Mouse (Mus musculus) megakaryocyte, adult 5-6 weeks (primary cell): Measurements from ENCODE around the gene Dennd5b. TPM values are rescaled to one million over a fixed set of nuclear protein-coding genes. Genes with fewer than 3 reads are reported as not detected.
"Not testable (repeated sequence)": the region's sequence is repeated elsewhere in the genome, so short reads cannot be mapped to it uniquely, and the experiment has no call there.

ENCODE experiments used
- ATAC-seq: 2 replicates; pipeline ENCODE4 v1.8.0; 2016; ENCODE audit warnings: mild to moderate bottlenecking, inconsistent platforms; ENCODE audit not compliant: poor library complexity, severe bottlenecking
- total RNA-seq, 2 experiments: library from RNA; stranded (forward) in 1 of 2; stranded (reverse) in 1 of 2; fragments of 153-499, 151-499 nt in 1 of 2; fragments of 221-1000, 200-1000 nt in 1 of 2; gene quantifications; 2 replicates each; pipeline versions ENCODE4 v1.2.3 to v1.2.4; 2015 to 2017

Gene Dennd5b
- total RNA-seq (2015) (0.80 and 0.83 TPM in 2 replicates), total RNA-seq (2017) (0.41 and 0.51 TPM in 2 replicates)

- peak; percentile 66 for ATAC-seq
Observed at GRCm38 (mm10) chr6:149101076-149101942, at the start of gene Dennd5b. Gene Dennd5b (minus strand): TSS chr6:149101680.

GRCm38 (mm10) chr6:149148436-149149229, 47.2 kb upstream of the Dennd5b start:
- no peak for ATAC-seq

DNA sequence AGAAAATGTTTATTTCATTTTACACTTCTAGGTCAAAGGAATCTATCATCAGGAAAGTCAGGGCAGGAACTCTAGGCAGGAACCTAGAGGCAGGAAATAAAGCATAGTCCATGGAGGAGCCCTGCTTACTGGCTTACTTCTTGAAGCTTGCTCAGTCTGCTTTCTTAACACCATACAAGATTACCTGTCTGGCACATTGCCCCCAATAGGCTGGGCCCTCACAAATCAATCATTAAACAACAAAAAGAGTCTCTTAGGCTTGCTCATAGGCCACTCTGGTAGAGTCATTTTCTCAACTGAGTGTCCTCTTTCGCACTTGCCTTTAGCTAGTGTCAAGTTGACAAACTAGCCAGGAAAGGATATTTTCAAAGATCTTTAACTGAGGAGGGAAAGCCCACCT, 43.7 kb upstream of the Dennd5b start:
- no peak for ATAC-seq

DNA sequence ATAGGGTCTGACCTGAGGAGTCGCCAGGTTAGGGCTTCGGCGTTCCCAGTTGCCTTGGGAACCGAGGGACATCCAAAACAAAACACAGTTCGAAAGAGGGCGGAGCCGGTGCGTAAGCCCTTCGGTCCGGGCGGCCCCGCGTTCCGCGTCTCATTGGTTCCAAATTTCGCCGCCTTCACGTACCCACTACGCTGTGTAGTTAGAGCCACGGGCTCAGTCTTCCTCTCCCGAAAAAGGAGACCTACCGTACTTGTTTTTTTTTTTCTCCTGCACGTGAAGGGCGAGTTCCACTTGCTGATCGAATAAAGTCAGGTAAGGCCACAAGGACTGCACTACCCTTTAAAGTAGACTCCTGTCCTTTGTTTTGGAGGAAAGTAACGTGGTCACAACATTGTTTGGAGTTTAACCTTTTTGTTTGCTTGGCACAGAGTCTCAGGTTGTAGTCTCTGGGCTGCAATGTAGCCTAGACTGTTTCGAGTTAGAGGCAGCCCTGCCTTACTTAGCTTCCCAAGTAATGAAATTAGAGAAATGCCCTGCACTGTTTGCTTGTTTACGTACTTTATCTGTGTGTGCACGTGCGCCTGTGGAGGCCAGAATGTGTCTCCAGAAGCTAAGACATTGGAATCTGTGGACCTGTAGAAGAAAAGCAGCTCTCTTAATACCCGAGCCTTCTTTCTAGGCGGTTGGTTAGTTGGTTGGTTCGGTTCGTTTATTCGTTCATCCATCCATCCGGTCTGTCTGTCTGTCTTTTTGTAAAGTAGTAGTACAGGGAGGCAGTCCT, 40.1 kb upstream of the Dennd5b start:
- ATAC-seq, result peak; percentile 91

DNA sequence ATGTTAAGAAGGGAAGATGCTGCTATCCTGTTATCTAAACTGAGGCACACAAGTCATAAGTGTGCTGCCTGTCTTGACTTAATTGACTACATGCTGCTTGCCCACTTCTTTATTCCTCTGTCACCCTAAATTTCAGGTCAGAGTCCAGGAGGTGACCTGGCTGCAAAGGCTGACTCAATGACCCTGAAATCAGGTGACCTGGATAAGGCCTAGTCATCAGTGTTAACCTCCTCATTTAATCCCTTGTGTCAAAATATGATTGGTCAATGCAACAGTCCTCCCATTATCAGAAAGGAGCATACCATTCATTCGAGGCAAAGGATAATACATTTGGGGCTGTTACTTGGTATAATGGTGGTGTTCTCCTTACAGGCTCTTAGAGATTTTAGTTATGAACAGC, 38.0 kb upstream of the Dennd5b start, which contains the start of gene Etfbkmt:
Gene Etfbkmt (plus strand): TSS at position 379 of the 400 bp plus-strand sequence.
- no peak for ATAC-seq

GRCm38 (mm10) chr6:149139011-149139410, 37.5 kb upstream of the Dennd5b start:
- peak; percentile 17; the same call in 1 of the 2 replicates for ATAC-seq

DNA sequence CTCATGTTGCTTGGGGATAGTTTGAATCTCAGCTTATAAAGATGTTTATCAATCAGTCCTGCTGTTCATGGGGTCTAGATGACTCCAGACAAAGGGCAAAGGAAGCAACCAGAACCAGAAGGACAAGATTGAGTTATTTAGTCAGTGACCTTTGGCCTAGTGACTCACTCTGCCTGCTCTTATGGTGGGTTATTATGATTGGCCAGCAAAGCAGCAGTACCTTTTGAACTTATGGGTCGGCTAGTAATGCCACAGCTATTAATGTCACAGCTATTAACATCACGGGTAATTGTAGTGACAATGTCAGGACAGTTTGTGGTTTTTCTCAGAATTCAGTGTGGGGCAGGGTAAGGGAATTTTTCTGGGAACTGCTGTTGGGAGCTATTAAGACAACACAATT, 36.5 kb upstream of the Dennd5b start:
- ATAC-seq, result no peak

DNA sequence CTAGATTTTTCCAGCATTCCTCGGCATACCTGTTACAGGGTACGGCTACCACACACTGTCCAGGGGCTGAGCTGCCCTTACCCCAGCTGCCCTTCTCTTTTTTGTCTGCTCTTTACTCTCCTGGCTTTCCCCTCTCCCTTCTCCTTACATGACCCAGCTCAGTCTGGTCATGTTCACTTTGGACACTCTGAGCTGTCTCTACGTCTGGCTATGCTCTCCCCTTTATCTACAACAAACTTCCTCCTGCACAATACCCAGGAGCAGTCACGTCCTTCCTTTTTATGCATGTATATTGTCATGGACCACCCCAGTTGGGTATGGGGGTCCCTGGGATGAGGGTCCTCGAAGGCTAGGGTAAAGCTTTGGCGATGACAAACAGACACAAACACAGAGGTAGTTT, 34.2 kb upstream of the Dennd5b start:
- no peak for ATAC-seq

DNA sequence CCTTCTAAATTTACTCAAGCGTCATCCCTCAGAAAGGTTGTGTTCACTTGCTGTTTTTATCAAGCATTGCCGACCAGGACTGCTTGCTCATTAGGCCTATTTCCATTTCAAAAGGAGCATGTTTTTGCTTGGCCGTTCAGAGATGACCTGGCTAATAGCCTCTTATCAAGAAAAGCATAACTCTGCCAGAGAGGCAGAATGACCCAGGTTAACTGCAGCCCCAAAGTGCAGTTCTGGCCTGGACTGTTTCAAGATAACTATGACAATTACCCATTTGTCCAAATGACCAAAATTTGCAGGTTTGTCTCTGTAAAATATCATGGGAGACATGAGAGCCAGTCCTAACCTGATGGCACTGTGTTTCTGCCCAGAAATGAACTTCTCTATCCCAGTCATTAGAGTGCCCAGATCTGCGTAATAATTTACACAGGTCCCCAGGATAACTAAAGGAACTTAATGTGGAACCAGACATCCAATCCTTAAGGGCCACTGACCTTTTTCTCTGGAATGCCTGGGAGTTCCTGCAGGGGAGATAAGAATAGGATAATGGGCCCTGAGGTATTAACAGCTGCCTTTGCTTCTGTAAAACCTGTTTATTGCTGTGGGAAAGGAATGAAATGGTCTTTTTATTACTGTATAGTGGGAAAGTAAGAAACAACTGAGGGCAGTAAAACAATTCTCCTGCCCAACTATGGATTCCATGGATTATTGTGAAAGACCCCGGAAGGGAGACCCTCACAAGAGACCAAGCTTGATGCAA, 33.1 kb upstream of the Dennd5b start:
- no peak for ATAC-seq

- ATAC-seq, result peak; percentile 99
Observed at GRCm38 (mm10) chr6:149132311-149133077, 31.0 kb upstream of the Dennd5b start.

DNA sequence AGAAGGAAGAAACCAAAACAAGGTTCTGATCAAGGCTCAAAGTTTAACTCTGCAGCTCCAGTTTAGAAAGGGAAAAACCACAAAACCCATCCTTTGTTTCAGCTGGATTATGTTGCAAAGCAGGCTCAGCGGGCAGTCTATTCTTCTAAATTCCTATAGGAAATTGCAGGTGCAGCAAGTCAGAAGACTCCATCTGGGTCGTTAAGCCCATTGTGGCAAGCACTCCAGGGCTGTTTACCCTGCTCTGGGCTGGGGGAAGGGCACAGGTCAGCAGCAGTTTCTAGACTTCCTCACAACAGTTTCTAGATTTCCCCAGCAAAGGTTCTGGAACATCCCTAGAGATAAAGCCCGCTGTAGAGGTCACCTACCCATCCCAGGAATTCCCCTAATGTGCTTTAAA, 29.6 kb upstream of the Dennd5b start:
- no peak for ATAC-seq

DNA sequence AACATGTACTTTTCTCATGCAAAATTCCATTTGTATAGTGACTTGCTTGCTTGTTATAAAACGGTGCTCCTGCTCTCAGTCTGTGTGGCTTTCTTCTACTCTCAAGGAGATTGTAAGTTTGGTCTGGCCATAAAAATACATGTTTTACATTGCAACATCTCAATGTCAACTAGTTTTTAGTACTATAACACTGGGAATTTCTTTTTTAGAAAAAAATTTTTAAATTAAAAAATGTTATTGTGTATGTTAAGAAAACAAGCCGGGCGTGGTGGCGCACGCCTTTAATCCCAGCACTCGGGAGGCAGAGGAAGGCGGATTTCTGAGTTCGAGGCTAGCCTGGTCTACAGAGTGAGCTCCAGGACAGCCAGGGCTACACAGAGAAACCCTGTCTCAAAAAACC, 28.4 kb upstream of the Dennd5b start, which contains the start of gene Gm10203:
Gene Gm10203 (plus strand): TSS at position 301 of the 400 bp plus-strand sequence.
- ATAC-seq, result not testable (repeated sequence)

DNA sequence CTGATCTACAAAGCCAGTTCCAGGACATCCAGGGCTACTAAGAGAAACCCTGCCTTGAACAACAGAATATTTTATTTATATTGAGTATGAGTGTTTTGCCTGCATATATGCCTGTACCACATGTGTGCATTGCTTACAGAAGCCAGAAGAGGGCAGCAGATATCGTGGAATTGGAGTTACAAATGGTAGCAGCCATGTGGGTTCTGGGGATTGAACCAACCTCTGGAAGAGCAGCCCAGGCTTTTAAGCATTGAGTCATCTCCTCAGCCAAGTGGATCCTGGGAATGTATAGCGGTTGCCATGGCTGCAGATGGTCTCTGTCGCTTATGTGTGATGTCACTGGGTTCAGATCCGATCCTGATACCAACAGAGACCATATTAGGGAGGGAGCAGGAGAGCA, 25.2 kb upstream of the Dennd5b start:
- ATAC-seq, result peak; percentile 85

DNA sequence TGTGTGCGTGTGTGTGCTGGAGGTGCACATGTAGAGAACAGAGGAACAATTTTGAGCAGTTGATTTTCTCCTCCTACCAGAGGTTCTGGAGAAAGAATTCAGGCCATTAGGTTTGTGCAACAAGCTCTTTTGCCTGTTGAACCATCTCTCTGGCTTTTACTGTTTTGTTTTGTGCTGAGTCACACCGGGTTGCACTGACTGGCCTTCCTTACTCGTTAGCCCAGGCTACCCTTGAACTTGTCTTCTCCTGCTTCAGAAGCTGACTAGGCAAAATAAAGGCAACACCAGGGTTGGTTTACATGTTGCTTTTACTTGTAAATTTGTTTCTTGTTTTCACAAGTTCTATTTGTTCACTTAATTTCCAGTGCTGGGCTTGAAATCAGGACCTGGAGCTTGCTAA, 21.6 kb upstream of the Dennd5b start:
- no peak for ATAC-seq

DNA sequence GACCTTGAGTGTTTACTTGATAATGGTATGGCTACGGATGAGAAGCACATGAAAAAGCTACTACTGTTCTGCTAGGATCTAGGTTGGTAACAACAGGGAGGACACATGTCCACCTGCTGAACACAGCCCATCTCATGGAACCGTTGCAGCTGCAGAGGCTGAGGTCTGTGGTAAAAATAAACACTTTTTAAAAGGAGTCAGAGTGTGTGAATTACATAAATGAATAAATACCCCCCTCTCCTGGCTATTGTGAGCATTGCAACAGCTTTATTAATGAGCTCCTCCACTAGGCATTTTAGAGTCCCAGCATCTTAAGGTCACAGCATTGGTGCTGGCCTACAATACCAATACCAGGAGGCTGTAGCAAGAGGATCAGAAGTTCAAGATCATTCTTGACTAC, 18.4 kb upstream of the Dennd5b start:
- ATAC-seq, result peak; percentile 87

DNA sequence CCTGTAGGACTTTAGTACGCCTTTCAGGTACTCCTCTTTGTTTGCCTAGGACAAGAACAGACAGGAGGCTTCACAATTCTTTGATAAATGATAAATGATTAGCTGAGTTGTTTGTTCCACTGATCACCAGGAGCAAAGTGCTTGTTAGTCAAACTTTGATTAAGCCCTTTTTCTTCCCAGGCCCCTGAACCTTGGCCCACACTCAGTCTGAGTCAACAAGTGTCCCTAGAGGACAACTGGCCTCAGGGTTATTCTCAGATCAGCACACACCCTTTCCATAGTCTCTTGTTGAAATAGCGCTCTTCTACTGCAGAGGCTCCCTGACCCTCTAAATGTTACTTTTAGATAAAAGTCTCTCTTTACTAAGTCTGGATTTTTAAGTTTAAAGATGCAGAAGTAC, 17.5 kb upstream of the Dennd5b start:
- no peak for ATAC-seq

GRCm38 (mm10) chr6:149116992-149117391, 15.5 kb upstream of the Dennd5b start:
- ATAC-seq, result no peak

DNA sequence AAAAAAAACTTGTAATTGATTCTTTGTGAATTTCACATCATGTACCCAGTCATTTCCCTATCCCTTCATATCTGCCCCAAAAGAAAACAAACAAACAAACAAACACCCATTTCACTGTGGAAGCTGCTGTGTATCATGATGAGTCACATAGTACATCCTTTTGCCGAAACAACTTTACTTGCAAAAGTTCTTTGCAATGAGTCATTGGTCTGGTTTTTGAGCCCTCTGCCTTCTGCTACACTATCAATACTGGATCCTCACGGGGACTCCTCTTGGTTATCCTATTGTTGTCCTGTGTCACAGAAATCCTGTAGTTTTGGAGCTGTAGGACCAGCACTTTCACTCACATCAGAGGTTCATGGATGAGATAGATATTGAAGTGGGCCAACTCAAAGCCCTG, 7.4 kb upstream of the Dennd5b start:
- no peak for ATAC-seq

DNA sequence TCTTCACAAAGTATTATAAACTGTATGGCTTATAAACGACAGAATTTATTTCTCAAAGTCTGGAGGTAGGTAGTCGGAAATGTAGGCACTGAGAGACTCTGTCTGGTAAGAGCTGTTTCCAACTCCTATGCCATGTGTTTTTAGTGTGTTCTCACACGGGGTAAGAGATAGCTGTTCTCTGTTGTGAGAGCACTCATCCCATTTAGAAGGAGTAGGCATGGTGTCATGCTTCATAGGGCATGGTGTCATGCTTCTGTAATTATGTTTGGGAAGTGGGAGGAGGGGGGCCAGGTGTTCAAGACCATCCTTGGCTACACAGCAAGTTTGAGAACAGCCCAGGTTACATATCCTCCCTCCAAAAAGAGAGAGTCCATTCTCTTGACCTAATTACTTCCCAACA, 6.1 kb upstream of the Dennd5b start:
- ATAC-seq, result no peak
